Mouse (Mus musculus): ENCODE measurements at regions not wholly inside any gene's neighbourhood (a gene's known extent, or its start where the extent isn't known, plus 50 kb on each side); places are given as distances from the start of the nearest gene placed in this dataset.

GRCm38 (mm10) chr15:52994351-52994750 lies 890.4 kb upstream of the Gm7489 start:
- no peak for ATAC-seq (ENCODE audit: low FRiP score, low TSS enrichment)
- no peaks in the 10 kb centered on the region for H3K36me3 ChIP-seq (ENCODE audit: insufficient read depth, low read length)
- H3K9ac ChIP-seq (replicated peaks; ENCODE audit: low read length) = no peak overlapping the region
- no peak overlapping the region for H3K4me3 ChIP-seq (ENCODE audit: low read length)
- no peak overlapping the region for H3K4me2 ChIP-seq (replicated peaks; ENCODE audit: low read depth, low read length)
- WGBS = 85% methylated on average over 1 of the region's 1 CpGs
- no peaks in the 10 kb centered on the region for H3K9me3 ChIP-seq (ENCODE audit: low read length)
- no peak overlapping the region for H3K27ac ChIP-seq (ENCODE audit: low read length)
- no peaks in the 10 kb centered on the region for H3K27me3 ChIP-seq (ENCODE audit: insufficient read depth, low read length)
- no peaks in the 10 kb centered on the region for H3K4me1 ChIP-seq (ENCODE audit: insufficient read depth, low read length)

GRCm38 (mm10) chr15:52999200-52999599 lies 885.5 kb upstream of the Gm7489 start:
- no peak overlapping the region for H3K4me2 ChIP-seq (replicated peaks; ENCODE audit: low read depth, low read length)
- H3K4me3 ChIP-seq (ENCODE audit: low read length) = no peak overlapping the region
- H3K27ac ChIP-seq (ENCODE audit: low read length) = no peak overlapping the region
- 63% methylated on average over 2 of the region's 2 CpGs for WGBS
- H3K36me3 ChIP-seq (ENCODE audit: insufficient read depth, low read length) = no peaks in the 10 kb centered on the region
- no peak overlapping the region for H3K9ac ChIP-seq (replicated peaks; ENCODE audit: low read length)
- ATAC-seq (ENCODE audit: low FRiP score, low TSS enrichment) = no peak
- no peaks in the 10 kb centered on the region for H3K27me3 ChIP-seq (ENCODE audit: insufficient read depth, low read length)
- no peaks in the 10 kb centered on the region for H3K9me3 ChIP-seq (ENCODE audit: low read length)
- no peaks in the 10 kb centered on the region for H3K4me1 ChIP-seq (ENCODE audit: insufficient read depth, low read length)

- Histone ChIP-seq H3K4me1 (ENCODE audit: insufficient read depth, low read length) (no peaks in the 10 kb centered on the region), H3K9me3 (ENCODE audit: low read length) (no peaks in the 10 kb centered on the region), H3K9ac (replicated peaks; ENCODE audit: low read length) (no peak overlapping the region), H3K27ac (ENCODE audit: low read length) (no peak overlapping the region), H3K36me3 (ENCODE audit: insufficient read depth, low read length) (no peaks in the 10 kb centered on the region), H3K4me2 (replicated peaks; ENCODE audit: low read depth, low read length) (no peak overlapping the region), H3K27me3 (ENCODE audit: insufficient read depth, low read length) (no peaks in the 10 kb centered on the region), H3K4me3 (ENCODE audit: low read length) (no peak overlapping the region)
- ATAC-seq (ENCODE audit: low FRiP score, low TSS enrichment) = no peak
- WGBS = 90% methylated on average over 2 of the region's 2 CpGs
These were observed 884.9 kb upstream of the Gm7489 start for GRCm38 (mm10) chr15:52999776-53000175.

GRCm38 (mm10) chr15:53001429-53001828 lies 883.3 kb upstream of the Gm7489 start:
- Histone ChIP-seq H3K4me1 (ENCODE audit: insufficient read depth, low read length) (no peaks in the 10 kb centered on the region), H3K27me3 (ENCODE audit: insufficient read depth, low read length) (no peaks in the 10 kb centered on the region), H3K9ac (replicated peaks; ENCODE audit: low read length) (no peak overlapping the region), H3K4me3 (ENCODE audit: low read length) (no peak overlapping the region), H3K9me3 (ENCODE audit: low read length) (no peaks in the 10 kb centered on the region), H3K4me2 (replicated peaks; ENCODE audit: low read depth, low read length) (no peak overlapping the region), H3K36me3 (ENCODE audit: insufficient read depth, low read length) (no peaks in the 10 kb centered on the region), H3K27ac (ENCODE audit: low read length) (no peak overlapping the region)
- 65% methylated on average over 3 of the region's 3 CpGs for WGBS
- no peak for ATAC-seq (ENCODE audit: low FRiP score, low TSS enrichment)

- no peaks in the 10 kb centered on the region for H3K9me3 ChIP-seq (ENCODE audit: low read length)
- 66% methylated on average over 4 of the region's 4 CpGs for WGBS
- no peaks in the 10 kb centered on the region for H3K36me3 ChIP-seq (ENCODE audit: insufficient read depth, low read length)
- H3K4me2 ChIP-seq (replicated peaks; ENCODE audit: low read depth, low read length) = no peak overlapping the region
- no peak for ATAC-seq (ENCODE audit: low FRiP score, low TSS enrichment)
- no peaks in the 10 kb centered on the region for H3K27me3 ChIP-seq (ENCODE audit: insufficient read depth, low read length)
- H3K4me1 ChIP-seq (ENCODE audit: insufficient read depth, low read length) = no peaks in the 10 kb centered on the region
- no peak overlapping the region for H3K4me3 ChIP-seq (ENCODE audit: low read length)
- H3K27ac ChIP-seq (ENCODE audit: low read length) = no peak overlapping the region
- no peak overlapping the region for H3K9ac ChIP-seq (replicated peaks; ENCODE audit: low read length)
These were observed 882.7 kb upstream of the Gm7489 start for GRCm38 (mm10) chr15:53001964-53002363.

- H3K4me1 ChIP-seq (ENCODE audit: insufficient read depth, low read length) = no peaks in the 10 kb centered on the region
- H3K27me3 ChIP-seq (ENCODE audit: insufficient read depth, low read length) = no peaks in the 10 kb centered on the region
These were observed 880.6 kb upstream of the Gm7489 start for GRCm38 (mm10) chr15:53004078-53004477.

GRCm38 (mm10) chr15:53006844-53007243 lies 877.9 kb upstream of the Gm7489 start:
- no peaks in the 10 kb centered on the region for H3K4me1 ChIP-seq (ENCODE audit: insufficient read depth, low read length)
- no peaks in the 10 kb centered on the region for H3K9me3 ChIP-seq (ENCODE audit: low read length)
- WGBS = 52% methylated on average over 1 of the region's 1 CpGs
- no peak overlapping the region for H3K9ac ChIP-seq (replicated peaks; ENCODE audit: low read length)
- no peak overlapping the region for H3K4me2 ChIP-seq (replicated peaks; ENCODE audit: low read depth, low read length)
- no peak overlapping the region for H3K4me3 ChIP-seq (ENCODE audit: low read length)
- no peak overlapping the region for H3K27ac ChIP-seq (ENCODE audit: low read length)
- no peak for ATAC-seq (ENCODE audit: low FRiP score, low TSS enrichment)
- no peaks in the 10 kb centered on the region for H3K36me3 ChIP-seq (ENCODE audit: insufficient read depth, low read length)
- H3K27me3 ChIP-seq (ENCODE audit: insufficient read depth, low read length) = no peaks in the 10 kb centered on the region

More at GRCm38 (mm10) chr15:53004078-53004477, 880.6 kb upstream of the Gm7489 start:
- H3K36me3 ChIP-seq (ENCODE audit: insufficient read depth, low read length) = no peaks in the 10 kb centered on the region
- H3K4me2 ChIP-seq (replicated peaks; ENCODE audit: low read depth, low read length) = no peak overlapping the region
- no peak overlapping the region for H3K27ac ChIP-seq (ENCODE audit: low read length)
- ATAC-seq (ENCODE audit: low FRiP score, low TSS enrichment) = no peak
- no peaks in the 10 kb centered on the region for H3K9me3 ChIP-seq (ENCODE audit: low read length)
- no peak overlapping the region for H3K4me3 ChIP-seq (ENCODE audit: low read length)
- no peak overlapping the region for H3K9ac ChIP-seq (replicated peaks; ENCODE audit: low read length)

GRCm38 (mm10) chr15:53009337-53009736 lies 875.4 kb upstream of the Gm7489 start:
- Histone ChIP-seq H3K27ac (ENCODE audit: low read length) (no peak overlapping the region), H3K36me3 (ENCODE audit: insufficient read depth, low read length) (no peaks in the 10 kb centered on the region), H3K9ac (replicated peaks; ENCODE audit: low read length) (no peak overlapping the region), H3K9me3 (ENCODE audit: low read length) (no peaks in the 10 kb centered on the region), H3K27me3 (ENCODE audit: insufficient read depth, low read length) (no peaks in the 10 kb centered on the region), H3K4me3 (ENCODE audit: low read length) (no peak overlapping the region), H3K4me1 (ENCODE audit: insufficient read depth, low read length) (no peaks in the 10 kb centered on the region), H3K4me2 (replicated peaks; ENCODE audit: low read depth, low read length) (no peak overlapping the region)
- WGBS = 76% methylated on average over 3 of the region's 3 CpGs
- no peak for ATAC-seq (ENCODE audit: low FRiP score, low TSS enrichment)

Measured in kidney, embryonic 16.5 days (tissue).